Mouse (Mus musculus) E14TG2a.4 (cell line): ENCODE data around the gene Cep41.

Experiments
- CTCF ChIP-seq: conservative IDR thresholded peaks from 2 replicates; pipeline ENCODE4 v1.5.1; 2014; ENCODE audit warnings: low read length
- NANOG ChIP-seq: IDR thresholded peaks from 2 replicates; pipeline ENCODE4 v1.6.1; 2014; ENCODE audit warnings: borderline replicate concordance, low read length, mixed read lengths

DNA sequence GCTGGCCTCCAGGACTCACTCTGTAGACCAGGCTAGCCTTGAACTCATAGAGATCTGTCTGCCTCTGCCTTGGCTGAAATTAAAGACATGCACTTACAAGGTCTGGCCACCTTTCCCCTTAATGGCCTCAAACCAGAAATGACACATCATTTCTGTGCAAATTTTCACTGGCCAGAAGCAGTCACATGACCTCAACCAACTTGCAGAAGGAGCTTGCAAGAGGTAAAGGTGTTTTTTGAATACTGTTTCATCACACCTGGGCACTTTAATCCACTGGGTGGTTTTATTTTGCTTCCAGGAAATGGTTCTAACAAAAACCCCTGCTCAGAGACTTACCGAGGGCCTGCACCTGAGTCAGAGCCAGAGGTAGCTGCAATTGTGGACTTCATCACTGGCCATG is 63.6 kb downstream of the Cep41 start:
- no peak for TF ChIP-seq CTCF
- TF ChIP-seq NANOG: no peak
